Mouse (Mus musculus) embryonic fibroblast, embryonic 13.5 days (primary cell): ENCODE data around the gene Nr2c2ap.

Experiments used
- CTCF ChIP-seq: IDR thresholded peaks from 2 replicates; pipeline ENCODE4 v1.5.1; 2011; ENCODE audit warnings: mild to moderate bottlenecking, control low read depth, low read length, moderate library complexity, borderline replicate concordance; ENCODE audit not compliant: insufficient read depth
- POLR2A ChIP-seq: IDR thresholded peaks from 2 replicates; pipeline ENCODE4 v1.6.1; 2011; ENCODE audit warnings: low read depth, mild to moderate bottlenecking, control low read depth, low read length, moderate library complexity

DNA sequence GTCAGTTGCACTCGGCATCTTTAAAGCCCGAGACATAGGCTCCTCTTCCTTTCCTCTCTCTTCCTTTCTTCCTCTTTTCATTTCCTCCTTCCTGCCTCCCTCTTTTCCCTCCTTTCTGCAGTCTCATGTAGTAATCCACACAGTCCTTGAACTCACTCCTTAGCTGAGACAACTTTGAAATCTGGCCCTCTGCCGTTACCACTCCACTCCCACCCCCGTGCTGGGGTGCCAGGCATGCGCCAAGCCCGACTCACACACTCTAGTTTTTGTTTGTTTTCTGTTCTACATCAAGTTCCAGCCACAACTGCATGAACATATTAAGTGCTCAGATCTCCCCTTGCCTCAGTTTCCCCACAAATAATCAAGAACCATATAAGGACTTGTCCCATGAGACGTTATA is 26.2 kb upstream of the Nr2c2ap start:
- TF ChIP-seq CTCF (no peak), POLR2A (no peak)
